Mouse (Mus musculus) right cerebral cortex, postnatal 25 days (tissue): ENCODE measurements around the gene Dennd1b.
A peak's percentile ranks its signal among the peaks of the same experiment; 100 is the strongest.

ENCODE experiments used
- DNase-seq: peaks from one replicate; pipeline ENCODE4 v3.0.0; 2022

Gene Dennd1b

GRCm38 (mm10) chr1:138963161-138963867 is at the start of gene Dennd1b:
TSS of gene Dennd1b (plus strand) at chr1:138963435.
- DNase-seq = peak; percentile 68

GRCm38 (mm10) chr1:138915596-138915995 is 47.6 kb upstream of the Dennd1b start:
- DNase-seq = no peak

- DNase-seq = no peak
These were observed 43.6 kb upstream of the Dennd1b start for GRCm38 (mm10) chr1:138919601-138920000.

- DNase-seq = no peak
These were observed 43.2 kb upstream of the Dennd1b start for GRCm38 (mm10) chr1:138920082-138920481.

- no peak for DNase-seq
These were observed 42.4 kb upstream of the Dennd1b start for GRCm38 (mm10) chr1:138920799-138921198.

- DNase-seq = no peak
These were observed 40.3 kb upstream of the Dennd1b start for GRCm38 (mm10) chr1:138922886-138923285.

- DNase-seq = no peak
These were observed 39.0 kb upstream of the Dennd1b start for GRCm38 (mm10) chr1:138924282-138924681.

GRCm38 (mm10) chr1:138928671-138929483 is 34.4 kb upstream of the Dennd1b start:
- DNase-seq = peak; percentile 20

GRCm38 (mm10) chr1:138929985-138930384 is 33.2 kb upstream of the Dennd1b start:
- no peak for DNase-seq

- DNase-seq = no peak
These were observed 32.4 kb upstream of the Dennd1b start for GRCm38 (mm10) chr1:138930856-138931255.

GRCm38 (mm10) chr1:138936169-138936568 is 27.1 kb upstream of the Dennd1b start:
- DNase-seq = no peak

GRCm38 (mm10) chr1:138937686-138938370 is 25.4 kb upstream of the Dennd1b start:
- no peak for DNase-seq

- no peak for DNase-seq
These were observed 23.6 kb upstream of the Dennd1b start for GRCm38 (mm10) chr1:138939579-138940139.

- no peak for DNase-seq
These were observed 22.8 kb upstream of the Dennd1b start for GRCm38 (mm10) chr1:138940407-138940806.

- DNase-seq = no peak
These were observed 11.1 kb upstream of the Dennd1b start for GRCm38 (mm10) chr1:138952173-138952572.

- DNase-seq = no peak
These were observed 8.3 kb upstream of the Dennd1b start for GRCm38 (mm10) chr1:138954978-138955377.

- DNase-seq = no peak
These were observed 7.8 kb upstream of the Dennd1b start for GRCm38 (mm10) chr1:138955455-138955854.

GRCm38 (mm10) chr1:138956511-138956910 is 6.7 kb upstream of the Dennd1b start:
- no peak for DNase-seq

- DNase-seq = no peak
These were observed 6.1 kb upstream of the Dennd1b start for GRCm38 (mm10) chr1:138957111-138957510.

GRCm38 (mm10) chr1:138958863-138959262 is 4.4 kb upstream of the Dennd1b start:
- no peak for DNase-seq

- no peak for DNase-seq
These were observed 3.2 kb upstream of the Dennd1b start for GRCm38 (mm10) chr1:138959903-138960483.

- DNase-seq = peak; percentile 16
These were observed 751 bp upstream of the Dennd1b start for GRCm38 (mm10) chr1:138962266-138963101.
